In genomic region chr16:31347581-31347980, GRCm38 (mm10) we compare ENCODE assay signal across 8 mouse cellular contexts. TPM values are rescaled to one million over a fixed set of nuclear protein-coding genes. Genes with fewer than 3 reads are reported as not detected.
A peak's percentile ranks its signal among the peaks of the same experiment; 100 is the strongest.
DNase-seq lines count a peak whose midpoint lies in the region; ATAC-seq lines count a peak whose summit lies in the region.

No protein-coding gene starts in this region.

- peaks cover 8% of the 10 kb centered on the region; the same call in 1 of the 2 replicates for H3K4me1 ChIP-seq in embryonic facial prominence, embryonic 15.5 days
- H3K4me1 ChIP-seq in heart, embryonic 10.5 days = peaks cover 2% of the 10 kb centered on the region; the same call in 1 of the 2 replicates
- peaks cover 7% of the 10 kb centered on the region; the same call in 1 of the 2 replicates for H3K4me1 ChIP-seq in midbrain, embryonic 15.5 days

- peak; percentile 54; the same call in 1 of the 2 replicates for ATAC-seq in embryonic facial prominence, embryonic 15.5 days (ENCODE audit: insufficient number of reproducible peaks, low FRiP score, low TSS enrichment, low read depth)
- ATAC-seq in midbrain, embryonic 15.5 days (replicated peaks) = no peak; the same call in 1 of the 2 replicates

- H3K27ac ChIP-seq in embryonic facial prominence, embryonic 15.5 days (replicated peaks) = no peak overlapping the region
- no peak overlapping the region for H3K27ac ChIP-seq in heart, embryonic 10.5 days
- no peak overlapping the region for H3K27ac ChIP-seq in midbrain, embryonic 15.5 days

- H3K9me3 ChIP-seq in embryonic facial prominence, embryonic 15.5 days (replicated peaks) = no peaks in the 10 kb centered on the region
- no peaks in the 10 kb centered on the region for H3K9me3 ChIP-seq in heart, embryonic 10.5 days
- H3K9me3 ChIP-seq in midbrain, embryonic 15.5 days = no peaks in the 10 kb centered on the region

- intact Hi-C loops in left cerebral cortex, postnatal 4 days (cut with DNase I) = no loop called here

- peak overlapping the region; percentile 44 for H3K4me2 ChIP-seq in embryonic facial prominence, embryonic 15.5 days (replicated peaks)
- peak overlapping the region; percentile 42 for H3K4me2 ChIP-seq in midbrain, embryonic 15.5 days

- whole genome bisulfite sequencing in embryonic facial prominence, embryonic 15.5 days = 9% methylated on average over 14 of the region's 14 CpGs
- 12% methylated on average over 14 of the region's 14 CpGs for WGBS in heart, embryonic 10.5 days
- WGBS in midbrain, embryonic 15.5 days = 9% methylated on average over 14 of the region's 14 CpGs

- DNase-seq in ovary, postnatal 36 days (ENCODE audit: low spot score) = peak; percentile 61
- DNase-seq in ovary, postnatal 10 days (ENCODE audit: low spot score) = no peak
- DNase-seq in heart, embryonic 10.5 days (ENCODE audit: low spot score) = no peak
- peak; percentile 56 for DNase-seq in kidney, adult 9 months
- peak; percentile 65 for DNase-seq in left cerebral cortex, postnatal 4 days
- peak; percentile 41 to 69 for DNase-seq in urinary bladder, postnatal 36 days (ENCODE audit: low spot score in 2 of 2)

- peak overlapping the region; percentile 18 for H3K4me3 ChIP-seq in embryonic facial prominence, embryonic 15.5 days (replicated peaks)
- peak overlapping the region; percentile 44 for H3K4me3 ChIP-seq in heart, embryonic 10.5 days
- H3K4me3 ChIP-seq in midbrain, embryonic 15.5 days = peak overlapping the region; percentile 19; the same call in 1 of the 2 replicates

- no peak overlapping the region for H3K9ac ChIP-seq in embryonic facial prominence, embryonic 15.5 days
- H3K9ac ChIP-seq in midbrain, embryonic 15.5 days = no peak overlapping the region

- H3K36me3 ChIP-seq in embryonic facial prominence, embryonic 15.5 days = no peaks in the 10 kb centered on the region
- no peaks in the 10 kb centered on the region for H3K36me3 ChIP-seq in heart, embryonic 10.5 days
- no peaks in the 10 kb centered on the region for H3K36me3 ChIP-seq in midbrain, embryonic 15.5 days (replicated peaks)

- H3K27me3 ChIP-seq in embryonic facial prominence, embryonic 15.5 days = no peaks in the 10 kb centered on the region; the same call in 1 of the 2 replicates
- H3K27me3 ChIP-seq in heart, embryonic 10.5 days (ENCODE audit: insufficient read depth, poor library complexity, severe bottlenecking) = no peaks in the 10 kb centered on the region
- H3K27me3 ChIP-seq in midbrain, embryonic 15.5 days (replicated peaks) = no peaks in the 10 kb centered on the region

RNA-seq across cellular contexts. Expression of gene Apod, which starts 33.0 kb away (rescaled TPM):
- 89.9 and 96.7 TPM in 2 replicates for polyA plus RNA-seq in embryonic facial prominence, embryonic 15.5 days (2015; fragmentation: Nextera tagmentation; extraction: Ambion mirVana)
- polyA plus RNA-seq in heart, embryonic 10.5 days (2016; fragmentation: Nextera tagmentation; extraction: Ambion mirVana) = not detected in 2 replicates
- 10 to 100 TPM; 30.6 to 35.9 TPM for total RNA-seq in left cerebral cortex, postnatal 4 days (2021)
- polyA plus RNA-seq in midbrain, embryonic 15.5 days (2015; fragmentation: Nextera tagmentation; extraction: Ambion mirVana) = 93.2 and 105 TPM in 2 replicates

Comparison
In these comparisons a context has a peak if more than half of its experiments do, and no peak if none do; other contexts are left out.
1. DNase-seq: peak in ovary, postnatal 36 days (single experiment), kidney, adult 9 months (single experiment), left cerebral cortex, postnatal 4 days (single experiment) and urinary bladder, postnatal 36 days (2 of 2); none in ovary, postnatal 10 days (single experiment) and heart, embryonic 10.5 days (single experiment).
2. RNA of gene Apod, which starts 33.0 kb away (polyA plus RNA-seq): 89.9 to 96.7 TPM in embryonic facial prominence, embryonic 15.5 days and 93.2 to 105 TPM in midbrain, embryonic 15.5 days; not detected in heart, embryonic 10.5 days; every median in the first group is over 10 times any median in the second.
3. Peak in every context shown above with its lines, with median percentiles within 50 percentile points of each other: H3K4me3 ChIP-seq.